Mouse (Mus musculus) heart, adult 8-10 months (tissue): ENCODE data around the gene Akap12. TPM values are rescaled to one million over a fixed set of nuclear protein-coding genes. Genes with fewer than 3 reads are reported as not detected.

ENCODE experiments used
- DNase-seq: peaks from one replicate; pipeline ENCODE4 v3.0.0; 2022; ENCODE audit warnings: low spot score
- total RNA-seq, 4 experiments: library from RNA; stranded (reverse); gene quantifications; 2 replicates each; pipeline ENCODE4 v1.2.4; 2022

The Akap12 gene
- total RNA-seq, 4 experiments from 2014 or later: 18.1 to 24.4 (median 23.3) TPM

GRCm38 (mm10) chr10:4355882-4356451 lies 89.8 kb downstream of the Akap12 start:
- DNase-seq: no peak

GRCm38 (mm10) chr10:4356640-4357039 lies 90.5 kb downstream of the Akap12 start:
- no peak for DNase-seq

GRCm38 (mm10) chr10:4357435-4357834 lies 91.3 kb downstream of the Akap12 start:
- DNase-seq: no peak

- DNase-seq: no peak
Measured at GRCm38 (mm10) chr10:4364618-4365017, 98.4 kb downstream of the Akap12 start.

- DNase-seq: no peak
Measured at GRCm38 (mm10) chr10:4370105-4370504, 103.9 kb downstream of the Akap12 start.

- no peak for DNase-seq
Measured at GRCm38 (mm10) chr10:4372011-4372410, 105.8 kb downstream of the Akap12 start.

GRCm38 (mm10) chr10:4373558-4373957 lies 107.4 kb downstream of the Akap12 start:
- no peak for DNase-seq

- DNase-seq: no peak
Measured at GRCm38 (mm10) chr10:4374239-4374638, 108.1 kb downstream of the Akap12 start.

GRCm38 (mm10) chr10:4374734-4375133 lies 108.6 kb downstream of the Akap12 start:
- DNase-seq: no peak

GRCm38 (mm10) chr10:4375267-4375666 lies 109.1 kb downstream of the Akap12 start:
- no peak for DNase-seq

- DNase-seq: peak; percentile 58
Measured at GRCm38 (mm10) chr10:4376461-4376860, 110.3 kb downstream of the Akap12 start.

GRCm38 (mm10) chr10:4376931-4377330 lies 110.8 kb downstream of the Akap12 start:
- no peak for DNase-seq

GRCm38 (mm10) chr10:4380748-4381147 lies 114.6 kb downstream of the Akap12 start:
- no peak for DNase-seq

- DNase-seq: no peak
Measured at GRCm38 (mm10) chr10:4384244-4384643, 118.1 kb downstream of the Akap12 start.

GRCm38 (mm10) chr10:4386609-4387591 lies 120.7 kb downstream of the Akap12 start:
- peak; percentile 87 for DNase-seq

- DNase-seq: peak; percentile 33
Measured at GRCm38 (mm10) chr10:4387701-4388383, 121.7 kb downstream of the Akap12 start, which contains the start of gene Zbtb2. Gene Zbtb2 (minus strand): TSS chr10:4388108.

- peak; percentile 38 for DNase-seq
Measured at GRCm38 (mm10) chr10:4388384-4388745, 122.2 kb downstream of the Akap12 start.

GRCm38 (mm10) chr10:4389036-4389435 lies 122.9 kb downstream of the Akap12 start:
- no peak for DNase-seq

- no peak for DNase-seq
Measured at GRCm38 (mm10) chr10:4389461-4390112, 123.4 kb downstream of the Akap12 start.

- DNase-seq: no peak
Measured at GRCm38 (mm10) chr10:4390550-4390949, 124.4 kb downstream of the Akap12 start.

GRCm38 (mm10) chr10:4391076-4391475 lies 124.9 kb downstream of the Akap12 start:
- no peak for DNase-seq

- no peak for DNase-seq
Measured at GRCm38 (mm10) chr10:4391851-4392250, 125.7 kb downstream of the Akap12 start.
